Mouse (Mus musculus): ENCODE results near the gene Fam162b.

The Fam162b gene

GRCm38 (mm10) chr10:51590139-51590574 is at the start of gene Fam162b:
Fam162b (minus strand) TSS chr10:51590517.
- DNase-seq, result no peak

DNA sequence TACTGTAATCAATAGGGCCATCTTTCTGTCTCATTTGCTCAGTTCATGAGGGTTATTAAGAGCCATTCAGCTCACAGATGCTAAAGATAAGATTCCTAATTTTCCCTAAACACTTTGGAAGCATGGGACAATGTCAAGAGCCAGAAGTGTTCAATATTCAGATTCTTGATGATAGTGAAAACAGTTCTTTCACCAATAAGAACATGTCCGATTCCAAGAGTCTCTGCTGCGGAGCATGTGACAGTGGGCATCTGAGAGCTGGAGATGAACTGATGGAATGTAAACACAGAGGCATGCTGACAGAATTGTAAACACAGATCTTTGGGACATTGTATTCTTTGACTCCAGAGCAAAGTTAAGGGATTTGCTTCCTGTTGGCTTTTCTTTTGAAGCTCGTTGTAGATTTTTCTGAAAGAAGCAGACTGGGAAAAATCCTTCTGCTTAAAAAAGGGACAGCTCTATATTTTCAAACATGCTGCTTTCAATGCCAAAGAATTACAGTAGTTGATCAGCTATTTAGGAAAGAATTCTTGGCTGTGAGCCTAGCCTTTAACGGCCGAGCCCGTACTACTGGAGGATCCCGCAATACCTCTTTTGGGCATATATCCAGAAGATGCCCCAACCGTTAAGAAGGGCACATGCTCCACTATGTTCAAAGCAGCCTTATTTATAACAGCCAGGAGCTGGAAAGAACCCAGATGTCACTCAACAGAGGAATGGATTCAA is 41.3 kb upstream of the Fam162b start, which contains the start of gene Gprc6a:
Gene Gprc6a, minus strand, starts transcription at position 51 of the 726 bp plus-strand sequence.
- no peak for DNase-seq

DNA sequence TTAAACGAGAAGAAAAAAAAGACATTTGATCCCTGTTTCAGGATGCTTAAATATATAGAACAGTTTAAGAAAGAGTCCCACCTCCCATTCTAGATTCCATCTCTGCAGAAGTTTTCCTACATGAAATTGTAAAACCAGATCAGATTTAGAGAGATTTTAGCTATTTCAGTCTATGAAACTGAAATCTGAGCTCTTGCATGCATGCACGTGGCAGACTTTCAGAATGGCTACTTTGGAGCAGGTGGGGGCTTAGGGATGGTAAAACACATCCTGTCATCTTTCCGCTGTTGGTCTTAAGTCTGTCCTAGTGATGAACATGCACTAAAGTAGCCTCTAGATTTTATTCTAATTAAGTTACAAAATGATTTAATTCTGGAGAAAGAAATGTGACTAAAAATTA is 30.9 kb upstream of the Fam162b start:
- DNase-seq, result no peak

DNA sequence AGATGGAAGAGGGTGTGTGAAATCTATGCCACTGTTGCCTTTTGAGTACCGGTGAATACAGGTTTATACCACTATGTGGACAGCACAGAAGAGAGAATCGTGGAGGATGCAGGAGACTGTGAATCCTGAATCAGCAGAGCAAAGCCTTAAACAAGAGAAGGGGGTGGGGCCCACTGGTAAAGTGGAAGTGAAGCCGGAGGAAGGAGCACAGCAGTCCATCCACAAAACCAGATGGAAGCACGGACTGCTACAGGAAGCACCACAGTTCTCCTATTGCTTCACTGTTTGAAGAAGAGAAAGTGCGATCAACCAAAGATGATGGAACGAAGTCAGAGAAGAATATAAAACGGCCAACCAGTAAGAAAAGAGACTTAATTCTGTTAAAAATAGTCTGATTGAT is 29.8 kb upstream of the Fam162b start:
- DNase-seq, result no peak

- no peak for DNase-seq
Measured at GRCm38 (mm10) chr10:51618538-51618937, 28.2 kb upstream of the Fam162b start.

DNA sequence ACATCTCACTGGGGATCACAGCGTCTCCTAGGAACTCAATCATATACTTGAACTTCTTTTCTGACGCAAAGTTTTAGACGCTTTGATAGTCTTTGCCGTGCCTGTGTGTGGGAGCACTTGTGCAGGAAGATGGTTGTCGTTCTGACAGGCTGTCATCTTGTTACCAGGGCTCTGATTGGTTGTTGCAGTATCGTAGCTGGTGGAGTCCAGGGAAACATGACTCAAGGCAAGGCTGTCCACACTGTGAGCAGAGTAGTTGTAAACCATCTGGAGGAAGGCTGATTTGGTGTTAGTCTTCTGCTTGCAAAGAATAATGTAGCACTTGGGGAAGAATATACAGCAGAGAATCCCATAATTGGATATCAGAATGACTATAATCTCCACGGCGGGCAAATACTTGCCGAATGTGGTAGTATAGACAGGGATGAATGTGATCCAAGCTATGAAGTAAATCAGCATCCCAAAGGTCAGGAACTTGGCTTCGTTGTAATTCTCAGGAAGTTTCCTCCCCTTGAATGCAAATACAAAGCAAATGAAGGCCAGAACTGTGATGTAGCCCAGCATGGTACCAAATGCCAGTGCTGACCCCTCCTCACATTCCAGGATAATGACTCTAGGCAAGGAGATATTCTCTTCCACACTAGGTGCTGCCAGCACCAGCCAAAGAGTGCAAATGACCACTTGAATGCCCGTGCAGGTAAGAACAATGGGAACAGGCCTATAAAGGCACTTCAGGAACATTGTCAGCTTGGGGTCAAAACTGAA is 24.7 kb upstream of the Fam162b start:
- no peak for DNase-seq

DNA sequence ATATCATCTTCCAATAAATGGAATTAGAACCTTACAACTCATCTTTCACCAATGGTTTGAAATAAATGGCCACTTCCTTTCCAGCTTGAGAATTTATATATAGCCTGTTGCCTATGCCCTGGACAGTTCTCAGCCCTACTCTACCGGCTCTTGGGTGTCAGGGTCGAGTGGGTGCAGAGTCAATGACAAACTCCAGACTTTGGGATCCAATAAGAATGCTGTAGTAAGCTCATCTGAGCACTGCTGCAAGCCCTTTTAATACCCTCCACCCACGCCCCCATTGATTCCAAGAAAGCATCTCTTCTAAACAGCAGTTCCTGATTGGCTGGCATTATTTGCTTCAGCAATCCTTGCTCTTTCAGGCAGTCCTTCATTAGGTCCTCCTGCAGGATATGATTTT is 23.1 kb upstream of the Fam162b start:
- no peak for DNase-seq

- DNase-seq, result no peak
Measured at GRCm38 (mm10) chr10:51611969-51612682, 21.8 kb upstream of the Fam162b start.

DNA sequence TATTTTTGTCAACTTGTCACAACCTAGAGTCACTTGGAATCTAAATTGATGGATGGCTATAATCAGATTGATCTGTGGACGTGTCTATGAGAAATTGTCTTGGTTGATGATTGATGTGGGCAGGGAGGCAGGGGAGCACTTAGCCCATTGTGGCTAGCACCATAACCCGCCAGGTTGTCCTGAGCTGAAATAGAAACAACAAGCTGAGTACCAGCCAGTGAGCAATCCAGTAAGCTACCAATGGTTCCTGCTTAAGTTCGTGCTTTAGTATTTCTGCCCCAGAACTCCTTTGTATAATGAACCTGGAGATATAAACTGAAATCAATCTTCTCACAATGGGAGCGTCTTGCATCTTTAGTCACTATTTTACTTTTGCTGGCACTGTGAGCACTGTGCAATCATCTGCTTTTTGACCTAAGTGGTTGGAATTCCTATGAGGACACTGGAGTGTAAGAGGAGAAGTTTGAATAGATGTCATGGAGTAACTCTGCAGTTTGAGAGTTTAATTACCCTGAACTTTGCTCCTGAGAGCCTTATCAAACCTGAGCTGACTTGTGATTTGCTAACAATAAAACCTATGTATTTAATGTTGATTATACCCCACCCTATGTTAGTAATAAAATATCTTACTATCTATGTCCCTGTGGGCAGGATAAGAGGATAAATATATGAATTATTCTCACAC is 19.6 kb upstream of the Fam162b start:
- DNase-seq, result no peak

DNA sequence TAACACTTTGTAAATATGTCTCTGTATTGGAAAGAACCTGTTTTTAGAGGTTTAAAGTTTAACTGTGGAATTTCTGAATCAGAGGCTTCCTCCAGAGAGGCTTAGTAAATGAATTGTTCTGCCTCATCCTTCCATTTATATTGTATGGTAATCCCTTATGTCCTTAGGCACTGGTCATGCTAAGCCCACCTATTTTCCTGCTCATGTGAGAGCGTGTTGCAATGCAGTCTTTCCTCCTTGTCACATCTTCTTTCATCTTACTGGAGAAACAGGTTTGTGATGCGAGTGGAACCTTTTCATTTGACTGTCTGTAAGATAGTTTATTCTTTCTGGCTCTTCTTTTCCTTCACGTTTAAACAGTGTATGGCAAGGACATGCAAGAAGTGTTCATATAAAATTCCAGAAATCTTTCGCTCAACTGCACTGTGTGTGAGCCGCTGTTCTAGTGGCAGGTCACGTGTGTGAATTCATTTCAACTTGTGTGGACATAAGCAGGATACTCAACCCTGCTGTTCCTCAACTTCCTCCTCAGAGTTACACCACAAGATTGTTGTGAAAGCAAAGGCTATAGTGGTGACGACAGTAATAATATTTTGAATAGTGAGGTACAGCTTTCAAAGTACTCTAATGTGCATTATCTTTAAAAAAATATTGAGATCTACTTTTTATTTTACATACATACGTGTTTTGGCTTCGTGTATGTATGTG is 6.8 kb upstream of the Fam162b start:
- DNase-seq, result no peak

GRCm38 (mm10) chr10:51595001-51595931 is 4.9 kb upstream of the Fam162b start:
- no peak for DNase-seq

DNA sequence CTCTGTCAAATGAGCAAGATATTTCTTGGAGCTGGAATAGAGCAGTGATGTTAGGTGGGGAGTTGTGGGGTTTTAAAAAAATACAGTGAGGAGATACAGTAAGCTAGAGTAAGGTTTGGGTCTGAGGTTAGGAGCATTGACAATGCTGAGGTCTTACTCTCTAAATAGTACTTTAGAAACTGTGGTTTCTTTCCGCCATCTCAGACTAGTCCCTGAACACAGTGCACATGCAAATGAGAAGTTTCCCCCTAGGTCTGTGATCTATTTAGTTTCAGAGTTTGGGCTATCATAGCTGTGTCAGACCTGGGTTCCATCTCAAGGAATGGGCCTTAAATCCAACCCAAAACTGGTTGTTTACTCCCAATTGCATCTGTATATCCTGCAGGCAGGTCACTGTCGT is 1.3 kb upstream of the Fam162b start:
- DNase-seq, result no peak

- DNase-seq, result no peak
Measured at GRCm38 (mm10) chr10:51584919-51585318, 5.4 kb downstream of the Fam162b start.

DNA sequence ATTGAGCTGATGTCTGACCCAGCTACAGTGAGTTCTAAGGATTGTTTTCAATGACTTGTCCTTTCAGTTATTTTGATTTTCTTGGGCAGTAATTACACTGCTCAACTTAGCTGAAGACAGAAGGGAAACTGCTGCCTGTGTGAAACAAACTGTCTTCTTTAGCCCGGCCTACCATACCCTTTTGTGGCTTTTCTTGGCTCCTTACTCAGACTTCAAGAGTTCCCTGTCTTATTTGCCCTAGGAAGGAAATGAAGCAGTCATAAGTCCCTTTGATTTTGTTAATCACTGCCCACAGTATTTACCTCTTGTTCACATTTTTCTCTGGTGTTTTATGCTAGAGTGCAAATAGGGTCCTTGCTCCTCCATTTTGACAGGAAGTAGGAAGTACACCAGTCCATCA is 5.9 kb downstream of the Fam162b start:
- no peak for DNase-seq

DNA sequence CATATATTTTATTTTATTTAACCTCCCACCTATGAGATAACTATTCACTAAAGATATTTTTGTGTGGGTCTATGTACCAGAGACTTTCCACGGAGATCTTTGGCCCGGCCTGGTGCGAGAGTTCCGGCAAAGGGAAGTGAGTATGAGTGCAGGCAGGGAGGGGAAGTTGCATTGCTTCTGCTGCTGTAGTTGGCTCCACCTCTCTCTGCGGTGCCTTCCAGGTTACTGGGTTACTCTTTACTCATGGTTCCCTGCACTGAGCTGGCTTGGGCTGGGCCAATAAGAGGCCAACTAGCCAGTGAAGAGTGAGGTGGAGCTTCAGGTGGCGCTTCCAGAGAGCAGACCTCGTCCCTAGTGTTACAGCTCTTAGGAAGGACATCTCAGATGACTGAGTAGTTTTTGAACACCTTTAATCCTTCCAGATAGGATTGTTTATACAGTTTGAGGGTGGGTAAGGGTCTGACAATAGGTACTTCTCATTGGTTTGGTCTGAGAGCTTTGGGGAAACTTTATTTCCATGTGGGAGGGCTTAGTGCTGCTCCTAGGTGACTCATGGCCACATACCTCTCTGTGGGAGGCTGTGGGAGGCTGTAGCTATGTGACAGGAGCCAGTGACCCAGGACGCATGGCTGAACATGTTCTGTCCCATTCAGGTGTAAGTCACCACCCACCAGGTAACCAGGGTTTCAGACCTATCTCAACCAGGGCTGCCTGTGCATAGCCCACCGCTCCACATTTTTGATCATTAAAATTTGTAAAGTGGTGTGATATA is 18.9 kb downstream of the Fam162b start:
- no peak for DNase-seq

GRCm38 (mm10) chr10:51556005-51556404 is 34.3 kb downstream of the Fam162b start:
- no peak for DNase-seq

GRCm38 (mm10) chr10:51553348-51554123 is 36.8 kb downstream of the Fam162b start:
- peak; percentile 40 to 46 for DNase-seq
